Mouse (Mus musculus) G1E (cell line): ENCODE results near the gene Vps35. TPM values are rescaled to one million over a fixed set of nuclear protein-coding genes. Genes with fewer than 3 reads are reported as not detected.

ENCODE experiments used
- ATAC-seq: 2 replicates; pipeline ENCODE4 v1.8.0; 2016; ENCODE audit warnings: mild to moderate bottlenecking; ENCODE audit not compliant: insufficient number of reproducible peaks, poor library complexity, low FRiP score, severe bottlenecking; ENCODE audit errors: extremely low read depth
- DNase-seq: peaks from one replicate; pipeline ENCODE4 v3.0.0; 2012; ENCODE audit warnings: low spot score
- H3K27me3 ChIP-seq: 2 replicates; pipeline ENCODE4 v1.6.1; 2012; ENCODE audit warnings: mild to moderate bottlenecking, low read length, inconsistent platforms; ENCODE audit not compliant: insufficient read depth
- H3K36me3 ChIP-seq: replicated peaks from 2 replicates; pipeline ENCODE3; 2012; ENCODE audit warnings: mild to moderate bottlenecking, inconsistent platforms
- H3K4me1 ChIP-seq: 2 replicates; pipeline ENCODE4 v1.6.1; 2012; ENCODE audit warnings: low read depth, low read length, inconsistent platforms, mixed read lengths; ENCODE audit not compliant: insufficient read depth
- H3K4me3 ChIP-seq: 2 replicates; pipeline ENCODE4 v1.5.1; 2012; ENCODE audit warnings: low read depth, mild to moderate bottlenecking, inconsistent platforms, low read length, moderate library complexity, mixed read lengths
- H3K9me3 ChIP-seq: replicated peaks from 2 replicates; pipeline ENCODE4 v1.6.1; 2012; ENCODE audit warnings: inconsistent platforms
- CTCF ChIP-seq: IDR thresholded peaks from 2 replicates; pipeline ENCODE4 v1.5.1; 2012; ENCODE audit warnings: low read depth, low read length, inconsistent platforms, mixed read lengths
- GATA1 ChIP-seq: IDR thresholded peaks from 2 replicates; pipeline ENCODE4 v1.6.1; 2012; ENCODE audit warnings: borderline replicate concordance, low read length, inconsistent platforms, mixed read lengths
- GATA2 ChIP-seq: IDR thresholded peaks from 2 replicates; pipeline ENCODE4 v1.6.1; 2012; ENCODE audit warnings: low read depth, low read length, inconsistent platforms, borderline replicate concordance
- POLR2AphosphoS5 ChIP-seq: IDR thresholded peaks from 2 replicates; pipeline ENCODE4 v1.6.1; 2012; ENCODE audit warnings: low read depth, low read length, inconsistent platforms; ENCODE audit not compliant: insufficient replicate concordance
- TAL1 ChIP-seq: conservative IDR thresholded peaks from 2 replicates; pipeline ENCODE4 v1.6.1; 2012; ENCODE audit warnings: low read depth, low read length, inconsistent platforms, mixed read lengths
- polyA plus RNA-seq: library from polyadenylated mRNA; stranded (reverse); fragments of >175 nt; gene quantifications from 2 replicates; pipeline ENCODE4 v1.2.3, GENCODE M21; 2012
- total RNA-seq, 2 experiments: library from RNA; stranded (forward) in 1 of 2; stranded (reverse) in 1 of 2; fragments of 200-1000 nt in 1 of 2; fragments of >200 nt in 1 of 2; fragmentation: Nextera tagmentation in 1 of 2; gene quantifications; 2 replicates each; pipeline ENCODE4 v1.2.3; 2014 to 2017

Gene Vps35
- total RNA-seq (2014; fragmentation: Nextera tagmentation) (288 and 320 TPM in 2 replicates), total RNA-seq (2017) (313 and 331 TPM in 2 replicates), polyA plus RNA-seq (4.0 and 6.7 TPM in 2 replicates)

DNA sequence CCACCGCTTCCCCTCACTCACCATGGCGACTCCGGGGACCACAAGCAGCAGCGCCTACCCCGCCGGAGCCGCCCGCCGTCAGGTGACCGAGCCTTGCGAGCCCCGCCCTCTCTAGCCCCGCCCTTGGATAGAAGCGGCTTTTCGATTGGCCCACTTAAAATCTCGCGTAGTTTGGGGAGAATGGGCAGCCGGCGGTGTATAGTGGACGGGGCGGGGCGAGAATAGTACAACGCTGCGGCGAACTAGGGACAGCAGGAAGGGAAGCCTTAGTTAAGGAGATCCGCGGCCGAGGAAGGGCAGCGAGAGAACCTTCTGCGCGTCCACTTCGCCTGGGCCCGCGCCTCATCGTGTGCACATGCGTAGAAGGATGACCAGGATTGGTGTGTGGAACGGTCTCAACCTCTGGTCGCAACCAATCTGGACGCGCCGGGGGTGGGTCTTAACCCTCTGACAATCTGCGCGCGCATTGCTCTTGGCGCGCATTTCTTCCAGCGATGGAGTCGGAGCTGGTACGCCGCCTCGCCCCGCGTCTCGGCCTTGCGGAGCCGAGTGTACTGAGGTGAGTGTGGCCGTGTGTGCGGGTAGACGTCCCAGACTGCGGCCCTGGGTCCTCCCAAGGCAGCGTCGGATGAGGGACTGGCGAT lies at the start of gene Vps35, which contains the start of gene Orc6:
Gene Vps35, minus strand, starts transcription at position 369 of the 644 bp plus-strand sequence.
Gene Orc6, plus strand, starts transcription at position 199 of the 644 bp plus-strand sequence.
- no peaks in the 10 kb centered on the region for H3K27me3 ChIP-seq
- H3K4me3 ChIP-seq, result peak within 1 kb of the TSS; percentile 99
- DNase-seq (peak; percentile 90), ATAC-seq (peak; percentile 90)
- no peaks in the 10 kb centered on the region for H3K9me3 ChIP-seq
- TF ChIP-seq POLR2AphosphoS5 (no peak), CTCF (no peak), GATA2 (no peak), TAL1 (no peak), GATA1 (no peak)
- peaks cover 31% of the 10 kb centered on the region for H3K4me1 ChIP-seq
- H3K36me3 ChIP-seq, result peaks cover 38% of the 10 kb centered on the region

DNA sequence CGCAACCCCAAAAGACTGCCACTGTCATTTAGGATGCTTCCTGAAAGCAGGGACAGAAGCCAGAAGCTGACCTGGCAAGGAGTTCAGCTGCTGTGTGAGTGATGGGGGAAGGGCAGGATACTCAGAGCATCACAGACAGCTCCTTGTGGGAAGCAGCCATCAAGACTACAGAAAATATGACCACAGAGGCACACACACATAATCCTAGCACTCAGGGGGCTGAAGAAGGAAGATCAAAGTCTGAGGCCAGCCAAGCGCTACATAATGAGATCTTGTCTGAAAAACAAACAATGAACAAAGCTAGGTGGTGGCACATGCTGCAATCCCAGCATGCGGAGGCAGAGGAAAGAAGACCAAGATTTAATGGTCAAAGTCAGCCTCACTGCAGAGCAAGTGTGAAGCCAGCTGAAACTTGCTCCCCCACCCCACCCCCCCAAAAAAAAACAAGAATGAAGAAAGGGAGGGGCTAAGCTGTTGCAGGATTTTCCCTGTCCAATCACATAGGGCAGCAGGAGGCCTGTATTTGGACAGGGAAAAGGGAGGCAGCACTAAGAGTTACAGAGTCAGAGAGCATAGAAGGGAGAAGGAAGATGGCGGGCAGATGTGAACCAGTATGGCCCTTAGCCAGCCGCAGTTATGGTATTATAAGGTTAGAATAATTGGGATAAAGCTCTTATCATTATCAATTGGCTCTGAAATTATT lies 40.4 kb upstream of the Vps35 start:
- no peak overlapping the region for H3K4me3 ChIP-seq
- DNase-seq (no peak), ATAC-seq (no peak)
- H3K27me3 ChIP-seq, result no peaks in the 10 kb centered on the region
- H3K9me3 ChIP-seq, result no peaks in the 10 kb centered on the region
- no peak for TF ChIP-seq GATA1
- TF ChIP-seq GATA2, result no peak
- TF ChIP-seq CTCF, result no peak
- no peak for TF ChIP-seq POLR2AphosphoS5
- no peak for TF ChIP-seq TAL1
- peaks cover 31% of the 10 kb centered on the region for H3K4me1 ChIP-seq
- peaks cover 73% of the 10 kb centered on the region for H3K36me3 ChIP-seq

DNA sequence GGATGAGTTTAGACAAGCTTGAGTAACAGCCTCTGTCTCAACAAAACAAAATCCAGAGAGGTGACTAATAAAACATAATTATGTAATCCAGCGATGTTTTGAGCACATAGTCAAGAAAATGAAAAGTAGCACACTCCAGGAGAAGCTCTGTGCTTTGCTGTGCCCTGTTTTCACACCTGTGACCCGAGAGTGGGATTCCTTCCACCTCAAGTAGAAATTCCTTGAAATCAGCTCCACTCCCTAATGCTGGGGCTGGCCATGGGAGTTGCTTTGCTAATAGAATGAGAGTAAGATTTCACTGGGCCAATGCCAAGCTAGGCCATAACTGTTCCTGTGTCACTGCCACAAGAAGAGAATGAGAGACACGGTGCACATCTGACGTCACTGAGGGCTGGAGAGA lies 38.1 kb upstream of the Vps35 start:
- peaks cover 45% of the 10 kb centered on the region for H3K4me1 ChIP-seq
- TF ChIP-seq GATA1, result no peak
- TF ChIP-seq POLR2AphosphoS5, result no peak
- TF ChIP-seq CTCF, result no peak
- no peak for TF ChIP-seq TAL1
- no peak for TF ChIP-seq GATA2
- DNase-seq (no peak), ATAC-seq (no peak)
- no peak overlapping the region for H3K4me3 ChIP-seq
- peaks cover 69% of the 10 kb centered on the region for H3K36me3 ChIP-seq
- H3K27me3 ChIP-seq, result no peaks in the 10 kb centered on the region
- H3K9me3 ChIP-seq, result no peaks in the 10 kb centered on the region

DNA sequence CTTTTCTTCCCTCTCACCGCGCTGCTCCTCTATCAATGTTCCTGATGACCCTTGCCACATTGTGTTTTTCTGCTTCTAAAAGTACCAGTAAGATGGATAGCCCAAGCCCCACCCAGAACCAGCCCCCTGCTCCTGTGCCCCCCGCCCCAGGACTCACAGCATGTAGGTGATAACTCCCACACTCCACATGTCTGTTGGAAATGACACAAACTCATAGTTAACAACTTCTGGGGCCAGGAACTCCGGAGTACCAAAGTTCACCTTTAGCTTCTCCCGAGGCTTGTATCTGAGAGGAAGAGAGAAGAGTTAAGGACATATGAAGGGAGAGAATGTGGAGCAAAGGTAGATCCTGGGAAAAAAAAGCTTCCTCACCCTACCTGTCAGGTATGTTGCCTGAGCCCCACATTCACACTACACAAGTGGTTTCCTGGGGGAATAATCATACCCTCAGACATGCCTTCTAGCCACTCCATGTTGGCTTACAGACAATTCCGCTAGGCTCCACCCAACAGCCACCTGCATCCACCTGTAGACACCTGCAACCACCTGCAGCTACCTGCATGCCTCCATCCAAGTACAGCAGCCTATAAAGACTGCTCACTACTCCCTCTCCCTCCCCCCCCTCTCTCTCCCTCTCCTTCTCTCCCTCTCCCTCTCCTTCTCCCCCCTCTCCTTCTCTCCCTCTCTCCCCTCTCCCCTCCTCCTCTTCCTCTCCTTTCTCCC lies 36.8 kb upstream of the Vps35 start:
- H3K9me3 ChIP-seq, result no peaks in the 10 kb centered on the region
- H3K27me3 ChIP-seq, result no peaks in the 10 kb centered on the region
- no peak overlapping the region; the same call in 1 of the 2 replicates for H3K4me3 ChIP-seq
- ATAC-seq (no peak), DNase-seq (no peak)
- H3K4me1 ChIP-seq, result peaks cover 45% of the 10 kb centered on the region
- peaks cover 64% of the 10 kb centered on the region for H3K36me3 ChIP-seq
- TF ChIP-seq GATA2 (no peak), POLR2AphosphoS5 (no peak), TAL1 (no peak), GATA1 (no peak), CTCF (no peak)

DNA sequence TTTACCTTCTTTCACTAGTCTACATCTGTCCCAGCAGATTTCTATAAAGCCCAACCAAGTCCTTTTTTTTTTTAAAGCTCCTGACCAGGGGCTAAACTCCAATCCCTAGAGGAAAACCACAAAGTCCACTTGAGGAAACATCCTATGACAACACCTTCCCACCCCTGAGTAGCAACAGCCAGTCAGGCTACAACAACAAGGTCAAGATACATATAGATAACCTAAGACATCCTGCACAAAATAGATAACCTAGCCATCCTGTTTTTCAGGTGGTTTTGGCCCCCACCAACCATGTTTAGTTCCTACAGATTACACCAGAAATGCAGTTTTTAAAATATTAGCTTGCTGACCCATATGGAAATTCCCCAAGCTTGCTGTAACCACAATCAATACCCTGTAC lies 35.5 kb upstream of the Vps35 start:
- DNase-seq, result no peak
- peak; percentile 73 for ATAC-seq

DNA sequence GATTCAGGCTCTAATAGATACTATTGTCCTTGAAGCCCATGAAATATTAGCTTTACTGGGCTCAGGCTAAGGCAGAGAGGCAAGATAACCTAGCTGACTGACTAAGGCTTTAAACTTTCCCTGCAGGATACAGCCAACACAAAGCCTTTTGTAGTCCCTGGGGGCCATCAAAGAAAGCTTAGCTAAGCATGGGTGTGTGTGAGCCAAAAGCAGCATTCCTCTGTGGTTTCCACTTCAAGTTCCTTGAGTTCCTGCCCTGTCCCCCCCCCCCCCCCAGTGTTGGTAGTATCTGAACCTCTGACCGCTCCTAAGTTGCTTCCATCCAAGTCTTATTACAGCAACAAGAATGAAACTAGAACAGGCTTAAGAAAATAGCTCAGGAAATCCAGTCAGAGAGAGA lies 29.9 kb upstream of the Vps35 start:
- no peaks in the 10 kb centered on the region for H3K27me3 ChIP-seq
- H3K4me1 ChIP-seq, result peaks cover 12% of the 10 kb centered on the region
- no peak overlapping the region for H3K4me3 ChIP-seq
- H3K36me3 ChIP-seq, result peaks cover 78% of the 10 kb centered on the region
- DNase-seq, result no peak
- ATAC-seq, result no peak
- TF ChIP-seq GATA2, result no peak
- no peak for TF ChIP-seq POLR2AphosphoS5
- TF ChIP-seq GATA1, result no peak
- no peak for TF ChIP-seq CTCF
- TF ChIP-seq TAL1, result no peak
- no peaks in the 10 kb centered on the region for H3K9me3 ChIP-seq

More for the DNA sequence above, 35.5 kb upstream of the Vps35 start:
- Histone ChIP-seq H3K4me3 (no peak overlapping the region), H3K4me1 (peaks cover 45% of the 10 kb centered on the region), H3K36me3 (peaks cover 65% of the 10 kb centered on the region), H3K9me3 (no peaks in the 10 kb centered on the region), H3K27me3 (no peaks in the 10 kb centered on the region)
- TF ChIP-seq TAL1, result peak; percentile 58; the same call in 1 of the 2 replicates
- no peak for TF ChIP-seq POLR2AphosphoS5
- no peak for TF ChIP-seq CTCF
- no peak for TF ChIP-seq GATA1
